Mouse (Mus musculus) kidney, adult 11 months (tissue): ENCODE results near the gene Prdm16.
A peak's percentile ranks its signal among the peaks of the same experiment; 100 is the strongest.

Source experiments
- DNase-seq: peaks from one replicate; pipeline ENCODE4 v3.0.0; 2022

Prdm16 gene

DNA sequence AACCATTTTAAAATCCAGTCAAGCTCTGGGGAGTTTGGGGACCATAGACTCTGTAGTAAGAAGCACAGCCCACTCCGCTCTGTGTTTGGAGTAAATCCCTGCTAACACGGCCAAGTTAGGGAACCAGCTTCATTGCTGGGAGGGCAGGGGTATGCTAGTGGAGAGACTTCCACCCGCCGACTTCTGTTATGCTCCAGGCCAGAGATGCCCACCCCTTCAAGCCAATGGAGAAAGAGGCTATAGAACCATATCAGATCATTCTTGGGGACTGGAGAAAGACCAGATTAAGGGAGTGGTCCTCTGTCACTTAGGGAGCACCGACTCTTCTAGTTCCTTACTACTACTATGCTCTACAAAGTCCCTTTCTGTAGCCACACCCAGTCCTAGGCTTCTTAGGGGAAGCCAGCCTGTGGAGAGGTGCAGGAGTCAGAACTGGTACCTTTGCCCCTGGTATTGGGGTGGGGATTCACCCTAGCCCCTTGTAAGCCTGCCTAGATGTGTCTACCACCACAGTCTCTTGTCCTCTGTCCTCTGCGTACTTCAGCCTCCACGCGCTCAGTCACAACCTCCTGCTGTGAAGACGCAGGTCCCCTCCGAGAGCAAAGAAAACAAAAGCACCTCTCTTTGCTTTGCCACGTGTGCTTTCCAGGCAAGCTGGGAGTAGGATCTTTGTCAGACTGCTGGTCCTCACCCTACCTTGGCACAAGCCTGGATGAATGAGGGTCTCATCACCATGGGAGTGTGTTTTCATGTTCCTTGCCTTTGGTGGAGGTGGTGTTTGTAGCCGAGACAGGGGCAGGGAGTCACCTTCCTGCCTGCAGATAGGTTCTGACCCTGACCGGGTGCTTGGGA is 3.1 kb upstream of the Prdm16 start:
- no peak for DNase-seq

DNA sequence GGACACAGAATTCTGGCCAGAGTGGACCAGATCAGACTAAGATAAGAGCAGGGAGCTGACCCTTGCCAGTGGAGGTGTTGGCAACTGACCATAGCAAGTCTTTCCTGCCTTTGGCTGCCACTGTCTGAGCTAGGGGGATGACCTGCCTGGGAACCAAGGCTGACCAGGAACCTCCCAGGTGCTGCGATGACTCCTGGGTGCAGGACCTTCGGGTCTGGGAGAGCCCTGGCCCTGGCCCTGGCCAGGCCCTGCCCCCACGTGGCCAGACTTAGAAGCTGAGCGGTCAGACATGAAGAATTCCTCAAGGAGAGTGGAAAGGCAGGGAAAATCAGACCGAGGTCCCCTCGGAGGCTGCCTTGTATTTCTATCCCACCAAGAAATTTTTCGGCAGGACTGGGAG is 2.5 kb upstream of the Prdm16 start:
- peak; percentile 74 for DNase-seq

DNA sequence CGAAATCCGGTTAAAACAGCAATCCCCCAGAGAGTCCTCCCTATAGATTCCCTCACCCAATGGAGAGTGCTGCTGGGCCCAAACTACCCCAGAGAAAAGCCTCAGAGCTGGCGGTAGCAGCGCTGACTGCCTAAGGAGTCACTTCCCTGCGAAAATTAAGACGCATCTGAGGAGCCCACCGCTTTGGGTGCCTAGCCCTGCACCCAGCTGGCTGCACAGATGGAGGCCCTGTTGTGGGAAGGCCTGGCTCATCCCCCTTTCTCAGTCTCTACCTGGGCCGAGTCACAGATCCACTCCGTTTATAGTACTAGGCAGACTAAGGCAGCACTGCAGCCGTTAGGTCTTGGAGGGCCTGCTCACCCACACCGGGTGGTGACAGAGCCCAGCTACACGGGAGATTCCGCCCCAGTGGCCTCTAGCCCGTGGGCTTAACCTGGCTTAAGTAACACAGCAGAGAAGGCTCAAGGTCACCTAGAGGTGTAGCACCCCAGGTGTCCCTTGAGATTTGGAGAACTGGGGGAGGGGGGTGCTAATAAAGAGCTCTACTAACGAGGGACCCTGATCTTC is 1.7 kb upstream of the Prdm16 start:
- no peak for DNase-seq

DNA sequence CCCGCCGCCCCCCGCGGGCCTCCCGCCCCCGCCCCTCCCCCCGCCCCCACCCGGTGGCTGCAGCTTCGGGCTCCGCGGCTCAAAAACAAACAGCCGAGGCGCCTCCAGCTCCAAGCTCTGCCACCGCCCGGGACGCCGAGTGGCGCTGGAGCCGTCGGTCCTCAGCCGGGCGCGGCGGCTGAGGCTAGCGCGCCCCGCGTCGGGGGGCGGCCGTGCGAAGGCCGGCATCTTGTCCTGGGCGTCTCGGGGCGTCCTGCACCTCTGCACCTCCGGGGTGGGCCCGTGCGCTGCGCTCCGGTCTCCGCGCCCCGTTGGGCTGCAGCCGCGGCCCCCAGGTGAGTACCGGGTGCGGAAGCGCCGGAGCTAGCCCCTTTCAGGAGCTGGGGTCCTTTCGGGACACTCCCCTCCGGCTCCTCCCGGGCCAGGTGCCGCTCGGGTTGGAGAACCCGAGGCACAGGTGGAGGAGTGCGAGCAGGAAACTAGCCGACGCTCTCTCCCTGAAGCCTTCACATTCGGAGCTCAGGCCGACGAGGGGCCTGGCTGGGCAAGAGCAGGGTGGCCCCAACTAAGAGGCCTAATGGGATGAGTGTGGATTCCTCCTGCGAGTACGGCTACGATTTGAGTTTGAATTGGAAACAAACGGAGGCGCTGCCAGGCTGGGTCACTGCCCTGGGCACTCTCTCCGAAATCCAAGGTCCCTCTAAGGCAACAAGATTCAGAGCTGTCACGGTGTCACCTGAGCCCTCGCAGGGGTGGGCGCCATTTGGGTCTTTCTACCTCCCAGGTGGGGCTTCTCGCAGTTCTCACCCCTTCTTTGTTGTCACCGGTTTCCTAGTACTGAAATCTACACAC is 1.0 kb upstream of the Prdm16 start:
- DNase-seq: no peak

DNA sequence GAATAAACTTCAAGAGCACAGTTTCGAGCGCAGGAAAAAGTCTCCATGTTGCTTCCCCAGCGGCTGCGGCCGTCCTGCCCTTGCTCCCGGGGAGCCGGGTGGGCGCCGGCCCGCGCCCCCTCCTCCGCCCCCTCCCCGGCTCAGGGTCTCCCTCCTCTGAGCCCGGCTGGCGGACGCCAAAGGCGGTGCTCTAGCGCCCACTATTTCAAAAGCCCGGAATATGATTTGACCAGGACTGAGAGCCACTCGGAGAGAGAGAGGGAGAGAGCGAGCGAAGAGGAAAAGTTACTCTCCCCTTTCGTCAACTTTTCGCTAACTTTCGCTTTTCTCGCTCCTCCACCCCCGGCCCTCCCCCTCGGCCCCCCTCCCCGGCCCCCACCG is 630 bp downstream of the Prdm16 start:
- DNase-seq: no peak

DNA sequence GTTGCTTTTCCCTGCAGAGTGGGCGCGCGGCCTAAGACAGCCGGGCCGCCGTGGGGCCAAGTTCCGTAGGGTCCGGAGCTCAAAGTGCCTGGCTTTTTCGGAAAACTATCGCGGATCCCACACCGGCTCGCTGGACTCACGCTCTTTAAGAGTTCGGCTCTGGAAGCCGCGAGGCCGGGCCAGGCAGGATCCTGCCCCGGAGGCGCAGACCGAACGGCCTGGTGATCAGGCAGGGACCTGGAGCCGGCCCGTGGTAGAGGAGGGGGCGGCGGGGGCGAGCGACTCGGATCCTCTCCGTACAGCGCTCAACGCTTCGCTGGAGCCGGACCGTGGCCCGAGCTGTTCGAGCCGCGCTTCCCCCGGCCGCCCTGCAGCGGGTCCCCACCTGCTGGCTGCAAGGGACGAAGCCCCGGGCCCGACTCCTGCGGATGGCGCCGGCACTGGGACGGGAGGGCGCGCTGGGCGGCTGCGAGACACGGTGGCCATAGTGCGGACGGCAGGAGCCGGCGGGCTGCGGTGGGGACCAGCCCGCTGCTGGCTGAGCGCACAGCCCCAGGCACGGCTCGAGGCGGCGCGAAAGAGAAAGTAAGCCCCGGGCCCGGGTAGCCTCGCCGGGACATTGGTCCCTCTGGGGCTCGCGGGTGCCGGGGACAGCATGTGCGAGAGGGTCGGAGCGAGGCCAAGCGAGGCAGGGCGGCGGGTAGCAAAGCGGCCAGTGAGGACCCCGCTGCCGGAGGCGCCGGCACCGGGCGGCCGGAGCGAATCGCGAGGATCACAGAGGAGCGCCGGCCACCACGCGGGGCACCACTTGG is 1.2 kb downstream of the Prdm16 start:
- DNase-seq: no peak

DNA sequence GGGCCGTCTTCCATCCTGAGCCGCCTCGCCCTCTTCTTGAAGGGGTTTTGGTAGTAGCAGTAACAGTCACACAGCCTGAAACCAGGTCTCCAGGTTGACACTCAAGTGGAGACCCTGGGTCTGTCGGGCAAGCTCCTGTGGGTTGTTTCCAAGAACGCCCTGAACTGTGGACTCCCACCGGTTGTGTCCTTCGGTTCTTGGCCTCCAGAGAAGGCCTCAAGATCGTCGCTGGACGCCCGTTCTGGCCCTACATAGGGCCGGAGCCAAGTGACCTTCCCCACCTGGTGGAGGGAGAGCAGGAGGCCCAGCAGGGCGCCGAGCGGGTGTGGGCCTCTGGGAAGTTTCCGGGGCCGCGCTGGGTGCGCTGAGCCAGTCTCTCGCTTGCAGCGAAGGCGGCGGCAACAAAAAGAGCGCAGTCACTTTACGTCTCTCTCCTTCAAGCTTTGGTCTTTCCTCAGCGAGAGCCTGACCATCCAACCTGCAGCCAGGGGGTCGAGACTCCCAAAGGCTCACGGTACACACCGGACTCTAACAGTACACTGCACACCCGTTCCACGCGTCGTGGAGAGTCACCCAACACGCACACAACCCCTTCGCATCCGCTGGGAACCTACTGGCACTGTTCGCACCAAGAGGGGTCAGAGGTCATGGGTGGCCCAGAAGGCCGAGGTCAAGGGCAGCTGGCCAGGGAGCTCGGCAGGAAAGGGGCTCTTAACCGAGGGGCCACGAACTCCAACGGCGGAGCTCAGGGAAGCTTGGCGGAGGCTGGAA is 2.0 kb downstream of the Prdm16 start:
- no peak for DNase-seq

DNA sequence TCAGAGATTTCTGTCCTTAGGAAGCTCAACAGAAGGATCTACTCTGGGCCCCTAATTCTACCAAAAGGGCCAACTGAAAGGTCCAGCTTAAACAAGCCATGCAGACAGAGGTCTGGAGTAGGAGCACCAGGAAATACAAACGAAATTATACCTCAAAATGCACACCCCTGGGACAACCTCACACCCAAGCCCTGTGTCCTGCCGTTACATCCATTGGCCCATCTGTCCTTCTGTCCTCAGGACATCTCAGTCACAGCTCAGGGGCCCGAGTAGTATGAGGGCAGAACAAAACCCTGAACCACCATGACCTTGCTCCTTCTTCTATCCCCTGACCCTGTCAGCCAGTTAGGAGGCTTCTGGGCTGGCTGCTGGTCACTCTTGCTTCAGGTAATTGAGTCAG is 2.7 kb downstream of the Prdm16 start:
- no peak for DNase-seq

DNA sequence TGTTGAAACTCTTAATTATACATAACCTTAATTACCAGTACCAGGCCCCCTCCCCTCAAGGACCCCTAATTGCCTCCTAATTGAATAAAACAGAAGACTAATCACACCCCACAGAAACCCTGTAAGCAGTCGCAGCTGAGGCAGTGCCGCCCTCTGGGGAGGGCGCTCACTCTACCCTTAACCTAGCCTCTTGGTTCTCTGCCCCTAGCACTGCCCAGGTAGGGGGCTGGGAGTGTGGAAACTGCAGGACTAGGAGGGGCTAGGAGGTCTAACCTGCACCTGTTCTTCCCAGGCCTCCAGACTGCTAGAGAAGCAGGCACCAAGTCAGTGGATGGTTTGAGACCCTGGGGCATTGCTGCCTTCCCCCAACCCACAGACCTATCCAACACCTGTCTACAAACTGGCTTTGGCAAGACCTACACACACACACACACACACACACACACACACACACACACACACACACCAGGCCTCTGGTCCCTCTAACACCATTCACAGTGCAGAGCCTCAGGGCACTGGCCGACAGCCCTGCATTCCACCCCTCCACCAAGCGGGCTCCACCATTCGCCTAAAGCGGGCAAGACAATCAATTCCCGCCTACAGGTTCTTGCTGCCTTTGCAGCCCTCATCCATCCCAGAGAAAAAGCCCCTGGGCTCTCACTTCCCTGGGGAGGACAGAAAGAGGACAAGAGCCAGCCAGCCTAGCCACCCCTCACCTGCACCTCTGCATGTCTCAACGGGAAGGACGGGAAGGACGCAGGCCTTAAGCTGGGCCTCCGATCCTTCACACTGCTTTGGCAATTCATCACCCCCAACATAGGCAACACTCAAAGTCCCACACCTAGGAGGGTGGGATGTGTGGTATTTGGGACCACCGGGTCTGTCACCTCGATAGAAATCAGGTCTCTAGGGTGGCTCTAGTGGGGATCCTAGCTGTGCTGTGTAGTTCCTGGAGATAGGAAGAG is 3.6 kb downstream of the Prdm16 start:
- no peak for DNase-seq

DNA sequence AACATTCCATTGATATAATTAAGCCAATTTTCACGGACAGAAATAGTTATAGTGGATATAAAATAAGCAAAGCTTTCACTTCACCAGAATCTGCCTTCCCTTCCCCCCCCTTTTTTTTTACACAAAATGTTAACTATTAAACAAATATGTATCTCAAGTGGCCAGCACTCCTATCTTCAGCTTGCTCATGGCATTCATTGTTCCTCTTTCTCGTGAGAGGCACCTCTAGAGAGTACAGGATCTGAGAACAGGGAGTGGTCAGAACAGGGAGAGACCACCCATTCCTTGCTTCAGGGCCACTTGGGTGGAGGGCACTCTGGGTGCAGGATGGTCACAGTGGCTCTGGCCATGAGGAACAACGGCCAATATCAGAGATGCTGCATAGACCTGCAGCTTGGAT is 5.9 kb downstream of the Prdm16 start:
- no peak for DNase-seq

DNA sequence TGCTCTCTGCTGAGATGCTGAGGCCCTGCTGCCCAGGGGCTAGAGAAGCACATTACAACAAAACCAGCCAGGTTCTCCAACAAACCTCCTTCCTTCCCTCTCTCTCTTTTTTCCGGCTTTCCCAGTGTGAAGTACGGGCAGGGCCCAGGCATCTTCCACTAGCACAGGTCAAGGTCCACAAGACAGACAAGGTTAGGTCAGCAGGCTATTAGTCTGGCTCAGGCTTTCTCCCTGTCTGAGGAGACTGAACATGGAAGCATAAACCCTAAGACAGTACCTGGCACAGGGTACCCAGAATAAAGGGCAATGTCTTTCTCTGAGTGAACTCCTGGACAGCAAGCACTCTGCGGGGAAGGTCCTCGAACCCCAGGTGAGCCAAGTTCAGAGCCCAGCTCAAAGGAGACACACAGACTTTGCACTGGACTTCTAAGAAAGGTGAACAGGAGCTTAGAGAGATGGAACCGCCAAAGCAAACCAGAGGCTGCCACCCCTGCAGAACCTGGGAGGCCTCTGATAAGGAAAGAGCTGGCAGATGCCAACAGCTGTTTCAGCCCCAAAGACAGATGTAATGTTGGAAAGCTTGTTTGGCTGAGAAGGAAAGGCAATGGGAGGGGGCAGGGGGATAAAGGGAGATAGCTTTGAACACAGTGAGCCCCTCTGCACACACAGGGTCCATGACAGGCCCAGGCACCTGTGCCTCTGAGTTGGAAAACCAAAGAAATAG is 9.1 kb downstream of the Prdm16 start:
- DNase-seq: no peak

DNA sequence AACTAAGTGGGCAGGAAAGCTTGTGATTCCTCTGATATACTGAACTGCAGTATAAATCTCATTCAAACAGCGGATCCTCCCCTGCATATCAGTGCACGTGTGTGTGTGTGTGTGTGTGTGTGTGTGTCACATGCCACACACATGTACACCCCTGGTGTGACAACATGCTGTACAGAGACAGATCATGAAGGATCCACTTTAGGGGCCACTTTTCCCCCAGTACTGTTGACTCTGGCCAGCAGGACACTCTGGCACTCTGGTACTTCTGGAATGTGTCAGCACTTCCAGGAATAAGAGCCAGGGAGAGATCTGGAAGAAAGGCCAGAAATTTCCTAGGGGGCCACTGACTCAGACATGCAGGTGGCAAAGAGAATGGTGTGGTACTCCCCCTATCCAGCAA is 10.4 kb downstream of the Prdm16 start:
- DNase-seq: no peak

DNA sequence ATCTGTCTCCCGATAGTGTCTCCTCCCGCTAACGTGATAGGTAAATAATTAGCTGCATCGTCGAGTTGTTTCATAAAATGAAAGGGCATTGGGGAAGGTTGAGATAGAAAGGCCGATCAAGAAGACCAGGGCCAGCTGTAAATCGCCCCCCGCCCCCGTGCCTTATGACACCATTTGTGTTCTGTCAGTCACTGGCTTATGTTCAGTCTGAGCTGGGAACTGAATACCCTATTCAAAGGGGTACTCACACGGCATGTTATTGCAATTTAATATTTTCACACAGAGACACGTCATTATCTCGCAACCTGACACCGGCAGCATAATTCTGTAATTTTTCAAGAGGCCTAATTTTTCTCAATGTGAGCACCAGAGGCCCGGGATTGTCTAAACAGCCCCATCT is 11.0 kb downstream of the Prdm16 start:
- no peak for DNase-seq

DNA sequence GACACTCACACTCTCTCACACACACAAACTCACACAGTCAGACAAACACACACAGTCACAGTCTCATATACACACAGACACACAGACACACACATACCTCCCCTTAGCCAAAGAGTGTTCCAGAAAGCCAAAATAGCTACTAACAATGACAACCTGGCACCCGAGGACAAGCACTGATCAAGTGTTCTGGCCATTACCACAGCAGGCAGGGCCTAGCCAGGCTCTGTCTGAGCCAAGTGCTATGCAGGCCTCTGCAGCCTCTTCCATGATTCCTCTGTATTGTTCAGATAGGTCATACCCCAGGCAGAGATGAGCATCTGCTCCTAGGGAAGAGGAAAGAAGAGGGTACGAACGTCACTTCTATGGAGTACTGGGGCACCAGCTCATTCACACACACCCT is 13.4 kb downstream of the Prdm16 start:
- no peak for DNase-seq

DNA sequence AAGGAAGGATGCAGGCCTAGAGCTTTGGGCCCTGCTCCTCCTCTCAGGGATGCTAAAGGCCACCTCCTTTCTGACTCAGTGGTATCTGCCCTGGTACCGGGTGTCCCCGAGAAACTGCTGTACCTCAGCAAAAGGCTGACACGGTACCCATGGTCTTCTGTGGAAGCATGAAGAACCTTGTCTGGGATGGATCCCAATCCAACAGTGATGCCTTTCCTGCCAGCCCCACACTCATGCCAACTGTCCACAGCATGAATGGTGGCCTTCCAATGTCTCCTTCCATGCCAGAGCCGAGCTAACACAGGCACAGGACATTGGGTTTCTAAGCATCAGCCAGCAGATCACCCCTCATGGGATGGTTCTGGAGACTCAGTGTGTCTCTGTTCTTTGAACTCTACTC is 14.2 kb downstream of the Prdm16 start:
- no peak for DNase-seq

DNA sequence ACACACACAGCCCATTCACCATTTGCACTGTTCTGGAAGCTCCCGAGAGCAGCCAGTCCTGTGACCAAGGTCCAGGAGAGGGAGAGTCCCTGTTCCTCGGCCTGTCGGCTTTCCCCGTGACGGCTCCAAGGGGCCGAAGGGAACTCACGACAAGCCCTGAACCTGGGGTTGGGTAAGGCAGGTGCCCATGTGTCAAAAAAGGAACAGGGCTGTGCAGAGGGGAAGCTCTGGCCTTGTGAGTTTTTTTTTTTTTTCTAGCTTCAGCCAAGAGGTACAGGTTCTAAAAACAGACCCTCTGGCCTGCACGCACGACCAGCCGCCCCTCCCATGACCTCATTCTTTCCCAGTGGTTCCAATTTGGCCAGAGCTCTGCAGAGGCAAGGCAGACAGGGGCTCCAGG is 25.5 kb downstream of the Prdm16 start:
- DNase-seq: no peak

DNA sequence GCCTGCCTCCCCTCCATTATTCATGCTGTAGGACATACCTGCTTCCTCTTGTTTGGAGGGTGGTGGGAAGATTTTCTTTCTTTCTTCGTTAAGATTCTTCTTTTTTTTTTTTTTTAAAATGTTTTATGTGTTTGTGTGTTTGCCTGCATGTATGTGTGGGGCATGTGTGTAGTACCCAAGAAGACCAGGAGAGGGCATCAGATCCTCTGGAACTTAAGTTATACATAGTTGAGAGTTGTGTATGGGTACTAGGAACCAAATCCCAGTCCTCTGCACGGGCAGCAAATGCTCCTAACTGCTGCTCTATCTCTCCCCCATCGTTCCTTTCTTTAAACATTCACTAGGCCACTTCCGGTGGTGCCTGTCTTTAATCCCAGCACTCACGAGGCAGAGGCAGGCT is 28.9 kb downstream of the Prdm16 start:
- no peak for DNase-seq

DNA sequence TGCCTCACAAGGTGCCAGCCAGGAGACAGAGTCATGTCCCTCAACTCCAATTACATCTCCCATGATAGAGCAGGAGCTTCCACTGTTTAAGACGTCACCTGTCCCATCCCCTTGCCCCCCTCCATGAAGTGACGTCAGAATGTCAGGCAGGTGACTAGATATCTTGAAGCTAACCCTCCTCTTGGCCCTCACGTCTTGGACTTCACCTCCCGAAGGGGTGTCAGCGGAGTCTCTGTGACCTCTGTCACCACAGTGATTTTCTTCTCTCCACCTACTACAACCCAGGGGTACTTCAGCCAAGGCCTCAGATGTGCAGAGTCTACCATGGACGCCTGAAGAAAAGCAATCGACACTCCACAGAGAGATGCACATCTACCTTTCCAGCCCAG is 32.2 kb downstream of the Prdm16 start:
- DNase-seq: no peak

DNA sequence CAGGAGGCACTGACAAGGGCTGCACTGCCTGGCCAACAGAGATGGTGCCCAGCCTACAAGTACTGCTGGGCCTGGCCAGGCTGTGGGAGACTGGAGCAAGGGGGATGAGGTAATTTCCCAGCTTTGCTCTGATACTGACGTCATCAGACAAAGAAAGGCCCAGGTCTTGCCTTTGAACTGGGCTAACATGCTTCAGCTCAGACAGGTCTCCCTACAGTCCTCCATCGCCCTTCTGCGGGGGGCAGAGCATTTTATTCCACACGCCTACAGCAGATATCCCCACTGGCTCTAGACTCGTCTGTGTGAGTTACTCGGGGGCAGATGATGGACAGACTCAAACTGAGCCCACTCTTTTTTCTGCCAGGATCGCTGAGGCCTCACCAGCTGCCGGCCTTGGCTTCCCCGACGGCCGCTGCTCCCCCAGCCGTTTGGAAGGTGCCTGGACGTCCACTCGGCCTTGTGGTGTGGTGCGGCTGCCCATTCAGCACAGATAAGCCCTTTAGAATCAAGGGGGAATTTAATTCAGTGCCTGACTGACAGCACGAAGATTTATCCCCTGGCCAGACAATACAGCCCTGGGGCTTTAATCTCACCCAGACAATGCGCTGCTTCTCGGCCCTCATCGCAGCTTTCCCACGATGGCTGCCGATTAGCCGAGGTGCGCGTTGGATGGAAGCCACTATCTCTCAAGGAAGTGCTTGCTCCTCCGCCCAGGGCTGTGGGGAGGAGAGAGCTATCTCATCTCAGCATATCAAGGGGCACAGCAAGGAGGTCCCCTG is 32.8 kb downstream of the Prdm16 start:
- no peak for DNase-seq

DNA sequence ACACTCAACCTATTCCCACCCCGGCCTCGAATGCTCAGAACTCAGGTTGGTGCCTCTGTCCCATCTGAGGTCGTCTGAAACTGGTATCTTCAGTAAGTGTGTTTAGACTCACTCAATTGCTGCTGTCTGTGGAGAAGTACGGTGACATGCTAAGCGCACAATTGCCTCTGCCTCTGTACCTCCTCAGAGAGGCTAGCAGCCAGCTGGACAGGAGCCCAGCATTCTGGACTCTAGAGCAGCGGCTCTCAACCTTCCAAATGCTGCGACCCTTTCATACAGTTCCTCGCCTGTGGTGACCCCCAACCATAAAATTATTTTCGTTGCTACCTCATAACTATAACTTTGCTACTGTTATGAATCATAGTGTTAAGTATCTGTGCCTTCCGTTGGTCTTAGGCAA is 34.3 kb downstream of the Prdm16 start:
- DNase-seq: no peak
